Comparison of ENCODE assay signal across 9 mouse cellular contexts in genomic region chr2:59159961-59160604, GRCm38 (mm10). TPM values are rescaled to one million over a fixed set of nuclear protein-coding genes. Genes with fewer than 3 reads are reported as not detected.
DNase-seq lines count a peak whose midpoint lies in the region; ATAC-seq and TF ChIP-seq lines count a peak whose summit lies in the region.
"Had no signal": no experiment of that assay in that cellular context is flagged by ENCODE, and none has a peak within 500 bp of the region (broad histone marks: within the 10 kb centered on the region; RNA-seq: fewer than 3 reads in every experiment).

No protein-coding gene starts in this region.

- H3K4me2 ChIP-seq in hindbrain, embryonic 16.5 days (ENCODE audit: low read length), result peak overlapping the region; percentile 88
- peak overlapping the region; percentile 97 for H3K4me2 ChIP-seq in liver, embryonic 12.5 days
- H3K4me2 ChIP-seq in stomach, postnatal 0 days (replicated peaks; ENCODE audit: low read depth), result peak overlapping the region; percentile 82

- H3K27me3 ChIP-seq in erythroblast, embryonic 14.5 days (ENCODE audit: control insufficient read depth), result peaks cover 30% of the 10 kb centered on the region
- no peaks in the 10 kb centered on the region for H3K27me3 ChIP-seq in hindbrain, embryonic 16.5 days (replicated peaks; ENCODE audit: control insufficient read depth, insufficient read depth, low read length)
- H3K27me3 ChIP-seq in liver, embryonic 12.5 days (replicated peaks), result no peaks in the 10 kb centered on the region; the same call in 1 of the 2 replicates
- H3K27me3 ChIP-seq in stomach, postnatal 0 days (ENCODE audit: control insufficient read depth, insufficient read depth, low read length), result no peaks in the 10 kb centered on the region
- H3K27me3 ChIP-seq: CH12.LX had no signal

- H3K36me3 ChIP-seq in erythroblast, embryonic 14.5 days (ENCODE audit: control insufficient read depth), result no peaks in the 10 kb centered on the region
- no peaks in the 10 kb centered on the region for H3K36me3 ChIP-seq in hindbrain, embryonic 16.5 days (ENCODE audit: control insufficient read depth, insufficient read depth, low read length)
- no peaks in the 10 kb centered on the region for H3K36me3 ChIP-seq in liver, embryonic 12.5 days
- H3K36me3 ChIP-seq in stomach, postnatal 0 days (ENCODE audit: control insufficient read depth, insufficient read depth, low read length), result no peaks in the 10 kb centered on the region

- peaks cover 22% of the 10 kb centered on the region for H3K4me1 ChIP-seq in erythroblast, embryonic 14.5 days (ENCODE audit: control insufficient read depth)
- peaks cover 2% of the 10 kb centered on the region; the same call in 1 of the 2 replicates for H3K4me1 ChIP-seq in cortical plate, adult 2 months (ENCODE audit: control insufficient read depth, insufficient read depth, low read length)
- H3K4me1 ChIP-seq in hindbrain, embryonic 16.5 days (ENCODE audit: control insufficient read depth, insufficient read depth, low read depth, low read length), result peaks cover 15% of the 10 kb centered on the region
- H3K4me1 ChIP-seq in liver, embryonic 12.5 days, result peaks cover 36% of the 10 kb centered on the region
- no peaks in the 10 kb centered on the region for H3K4me1 ChIP-seq in stomach, postnatal 0 days (replicated peaks; ENCODE audit: control insufficient read depth, insufficient read depth)

- TF ChIP-seq POLR2A in cortical plate, adult 2 months (IDR thresholded peaks at IDR 0.05; ENCODE audit: extremely low read depth, insufficient read depth, low read length), result no peak

- TF ChIP-seq CTCF in cortical plate, adult 2 months (IDR thresholded peaks at IDR 0.05; ENCODE audit: extremely low read depth, insufficient read depth, low read length), result no peak
- no peak for TF ChIP-seq CTCF in stomach, postnatal 0 days (IDR thresholded peaks at IDR 0.05; ENCODE audit: low read depth)

- no peak for TF ChIP-seq EP300 in stomach, postnatal 0 days (optimal IDR thresholded peaks at IDR 0.05)

- H3K4me3 ChIP-seq in erythroblast, embryonic 14.5 days (replicated peaks), result peak overlapping the region; percentile 80
- H3K4me3 ChIP-seq in cortical plate, adult 2 months (ENCODE audit: insufficient read depth, low read length), result peak overlapping the region; percentile 55
- H3K4me3 ChIP-seq in hindbrain, embryonic 16.5 days (ENCODE audit: low read length), result peak overlapping the region; percentile 99
- H3K4me3 ChIP-seq in liver, embryonic 12.5 days, result peak overlapping the region; percentile 78
- H3K4me3 ChIP-seq in stomach, postnatal 0 days (ENCODE audit: low read depth, low read length), result peak overlapping the region; percentile 96

- H3K9me3 ChIP-seq in erythroblast, embryonic 14.5 days (ENCODE audit: control insufficient read depth, low read length), result no peaks in the 10 kb centered on the region
- H3K9me3 ChIP-seq in hindbrain, embryonic 16.5 days (ENCODE audit: control insufficient read depth, low read length), result peaks cover 3% of the 10 kb centered on the region; the same call in 1 of the 2 replicates
- H3K9me3 ChIP-seq in liver, embryonic 12.5 days (replicated peaks), result no peaks in the 10 kb centered on the region
- no peaks in the 10 kb centered on the region for H3K9me3 ChIP-seq in stomach, postnatal 0 days (ENCODE audit: control insufficient read depth, low read length)

- WGBS in hindbrain, embryonic 16.5 days, result under 1% methylated on average over 16 of the region's 16 CpGs
- WGBS in liver, embryonic 12.5 days (ENCODE audit: insufficient replicate concordance), result 2% methylated on average over 16 of the region's 16 CpGs
- 1% methylated on average over 16 of the region's 16 CpGs for WGBS in stomach, postnatal 0 days

- no peak for ATAC-seq in erythroblast, adult 5-6 weeks (replicated peaks; ENCODE audit: low FRiP score, poor library complexity, severe bottlenecking)
- ATAC-seq in hindbrain, embryonic 16.5 days, result peak; percentile 70
- ATAC-seq in liver, embryonic 12.5 days, result no peak
- peak; percentile 33 for ATAC-seq in stomach, postnatal 0 days (ENCODE audit: low FRiP score, low TSS enrichment)

- peak overlapping the region; percentile 66 for H3K9ac ChIP-seq in hindbrain, embryonic 16.5 days (ENCODE audit: low read depth, low read length)
- H3K9ac ChIP-seq in liver, embryonic 12.5 days, result no peak overlapping the region
- 0 out of 2 replicates have a peak overlapping the region, but pooled peaks have one; percentile 9 for H3K9ac ChIP-seq in stomach, postnatal 0 days (ENCODE audit: low read length)

- DNase-seq in 3T3-L1 (ENCODE audit: low read depth, low spot score), result peak; percentile 74
- DNase-seq in stomach, postnatal 0 days (ENCODE audit: low spot score), result no peak
- no peak for DNase-seq in adrenal gland, postnatal 4 days (ENCODE audit: low spot score in 2 of 2)

- no peak overlapping the region for H3K27ac ChIP-seq in cortical plate, adult 2 months (ENCODE audit: insufficient read depth, low read length)
- H3K27ac ChIP-seq in hindbrain, embryonic 16.5 days (ENCODE audit: low read depth, low read length), result peak overlapping the region; percentile 60
- H3K27ac ChIP-seq in liver, embryonic 12.5 days, result no peak overlapping the region
- H3K27ac ChIP-seq in stomach, postnatal 0 days (replicated peaks), result no peak overlapping the region

RNA-seq across cellular contexts. Expression of gene Ccdc148, which starts 0.4 kb away (rescaled TPM):
- 0.02 TPM in 1 of 2 replicates, not detected in the other for polyA plus RNA-seq in erythroblast, embryonic 14.5 days (2012)
- 0.58 and 1.0 TPM in 2 replicates for total RNA-seq in erythroblast, adult 5-6 weeks (2015; ENCODE audit: low replicate concordance)
- total RNA-seq in erythroblast, adult 5-6 weeks (2017; ENCODE audit: low replicate concordance), result 0.28 and 0.85 TPM in 2 replicates
- polyA plus RNA-seq in cortical plate, adult 2 months (2012; rRNA removed), result 6.9 and 7.1 TPM in 2 replicates
- 5.8 and 7.1 TPM in 2 replicates for polyA plus RNA-seq in hindbrain, embryonic 16.5 days (2015; fragmentation: Nextera tagmentation; extraction: Ambion mirVana)
- 0.11 and 0.17 TPM in 2 replicates for polyA plus RNA-seq in liver, embryonic 12.5 days (2016; fragmentation: Nextera tagmentation; extraction: Ambion mirVana)
- 0.24 and 0.47 TPM in 2 replicates for polyA plus RNA-seq in stomach, postnatal 0 days (2015; fragmentation: Nextera tagmentation; extraction: Ambion mirVana)
- 1 to 10 TPM; 1.5 to 2.5 TPM for total RNA-seq in adrenal gland, postnatal 4 days (2021)
- total RNA-seq: CH12.LX had no signal

RNA-seq across cellular contexts. Expression of gene Pkp4, which starts 0.6 kb away (rescaled TPM):
- polyA plus RNA-seq in erythroblast, embryonic 14.5 days (2012), result 0.82 and 2.2 TPM in 2 replicates
- 4.6 and 8.1 TPM in 2 replicates for total RNA-seq in erythroblast, adult 5-6 weeks (2015; ENCODE audit: low replicate concordance)
- total RNA-seq in erythroblast, adult 5-6 weeks (2017; ENCODE audit: low replicate concordance), result 1.4 and 9.6 TPM in 2 replicates
- 132 and 144 TPM in 2 replicates for polyA plus RNA-seq in cortical plate, adult 2 months (2012; rRNA removed)
- polyA plus RNA-seq in hindbrain, embryonic 16.5 days (2015; fragmentation: Nextera tagmentation; extraction: Ambion mirVana), result 26.1 and 29.2 TPM in 2 replicates
- polyA plus RNA-seq in liver, embryonic 12.5 days (2016; fragmentation: Nextera tagmentation; extraction: Ambion mirVana), result 7.4 and 7.6 TPM in 2 replicates
- 16.8 and 16.9 TPM in 2 replicates for polyA plus RNA-seq in stomach, postnatal 0 days (2015; fragmentation: Nextera tagmentation; extraction: Ambion mirVana)
- 10 to 100 TPM; 62.6 to 82.9 TPM for total RNA-seq in adrenal gland, postnatal 4 days (2021)
- total RNA-seq: CH12.LX had no signal

Comparison
In these comparisons a context has a peak if more than half of its experiments do, and no peak if none do; other contexts are left out.
1. ATAC-seq: peak in hindbrain, embryonic 16.5 days (single experiment) and stomach, postnatal 0 days (single experiment); none in erythroblast, adult 5-6 weeks (single experiment) and liver, embryonic 12.5 days (single experiment).
2. Peak in every context shown above with its lines, with median percentiles within 50 percentile points of each other: H3K4me3 ChIP-seq and H3K4me2 ChIP-seq.